Mouse (Mus musculus) right cerebral cortex, postnatal 14 days (tissue): Measurements from ENCODE around the gene Olfr1275.

Experiments
- DNase-seq: peaks from one replicate; pipeline ENCODE4 v3.0.0; 2022

Olfr1275 gene

DNA sequence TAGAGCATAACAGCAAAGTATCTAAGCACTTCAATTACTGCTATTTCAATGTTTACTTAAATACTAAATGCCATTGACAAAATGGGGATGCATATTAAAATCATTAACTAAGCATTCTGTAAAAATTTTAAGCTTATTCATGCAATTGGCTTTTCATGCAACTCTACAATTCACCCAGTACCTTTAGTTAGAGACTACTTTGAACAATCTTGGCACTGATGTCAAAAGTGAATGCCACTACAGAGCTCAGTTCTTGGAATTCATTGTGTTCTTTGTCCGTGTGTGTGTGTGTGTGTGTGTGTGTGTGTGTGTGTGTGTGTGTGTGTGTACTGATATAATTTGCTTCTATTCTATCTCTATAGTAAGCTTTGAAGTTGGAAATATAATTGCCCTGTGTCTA, at the start of gene Olfr1275:
Gene Olfr1275, minus strand, starts transcription at position 101 of the 400 bp plus-strand sequence.
- DNase-seq: no peak

DNA sequence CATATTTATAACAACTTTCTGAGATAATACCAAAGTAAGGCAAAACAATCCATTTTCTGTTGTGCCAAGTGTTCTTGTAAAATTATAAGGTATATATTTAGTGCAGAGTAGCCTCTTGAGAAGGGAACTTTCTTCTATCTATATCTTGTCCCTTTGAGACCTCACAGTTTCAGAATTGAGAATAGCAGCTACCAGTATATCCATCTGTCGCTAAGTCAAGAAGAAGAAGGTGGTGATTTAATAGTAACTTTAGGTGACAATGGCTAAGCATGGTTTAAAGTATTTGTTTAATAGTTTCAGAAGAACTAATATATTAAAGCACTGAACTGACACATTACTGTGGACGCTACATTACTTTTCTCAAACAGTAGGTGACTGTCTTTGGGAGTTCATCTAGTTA, 38.9 kb upstream of the Olfr1275 start, which contains the start of gene Olfr1277:
Gene Olfr1277, minus strand, starts transcription at position 101 of the 400 bp plus-strand sequence.
- DNase-seq: no peak

DNA sequence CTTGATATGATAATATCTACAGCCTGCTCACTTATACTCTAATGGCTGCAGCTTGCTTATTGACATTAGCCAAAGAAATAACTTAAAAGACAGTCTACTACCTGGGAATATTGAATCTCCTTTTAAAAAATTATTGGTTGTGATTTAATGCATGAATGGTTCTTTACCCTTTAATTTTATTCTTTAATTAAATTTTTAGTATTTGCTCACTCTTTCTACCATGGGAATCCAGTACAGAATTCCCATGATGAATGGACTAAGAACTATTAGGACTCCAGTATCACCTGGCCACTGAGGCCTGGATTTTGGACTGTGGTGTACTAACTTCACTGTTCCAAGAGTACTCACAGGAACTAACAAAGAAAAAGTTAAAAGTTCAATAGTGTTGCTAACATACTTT, 19.1 kb upstream of the Olfr1275 start, which contains the start of gene Olfr1276:
Gene Olfr1276, plus strand, starts transcription at position 301 of the 400 bp plus-strand sequence.
- DNase-seq: no peak

DNA sequence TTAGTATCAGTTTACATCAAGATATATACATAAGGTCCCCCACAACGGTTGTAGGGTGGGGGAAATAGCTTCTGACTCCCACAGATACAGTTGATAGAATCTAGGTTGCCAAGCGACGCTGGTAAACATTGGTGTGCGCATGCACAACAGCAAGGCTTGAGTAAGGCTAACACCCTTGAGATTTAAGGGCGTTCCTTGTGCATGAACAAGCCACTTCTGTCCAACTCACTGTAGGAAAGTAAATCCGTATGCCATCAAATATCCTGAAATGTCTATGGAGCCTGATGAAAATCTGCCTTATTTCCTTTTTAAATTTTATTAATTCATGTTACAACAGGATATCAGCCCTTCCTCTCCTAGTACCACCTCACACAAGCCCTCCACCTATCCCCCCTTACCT, 5.6 kb downstream of the Olfr1275 start, which contains the start of gene 4930430A15Rik:
Gene 4930430A15Rik, minus strand, starts transcription at position 101 of the 400 bp plus-strand sequence.
- DNase-seq: no peak

DNA sequence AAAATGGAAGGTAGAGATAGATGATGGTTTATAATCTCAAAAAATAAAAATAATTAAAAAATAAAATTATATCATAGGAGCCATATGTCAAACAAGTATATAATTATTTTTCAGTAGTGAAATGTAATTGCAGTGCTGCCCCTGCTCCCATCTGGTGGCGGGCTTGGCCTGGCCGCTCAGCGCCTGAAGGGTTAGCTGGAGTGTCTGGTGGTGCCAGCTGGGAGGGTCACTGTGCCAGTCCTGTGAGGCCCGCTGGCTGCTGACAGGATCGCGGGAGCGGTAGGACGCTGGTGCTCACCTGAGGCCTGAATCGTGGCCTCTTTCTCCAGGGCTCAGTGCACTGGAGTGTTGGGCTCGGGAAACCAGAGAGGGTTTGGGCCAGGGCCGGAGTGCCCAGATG, 53.0 kb downstream of the Olfr1275 start:
- no peak for DNase-seq
